Mouse (Mus musculus) CH12.LX (cell line): Measurements from ENCODE around the gene Pkn2.

Experiments
- CTCF ChIP-seq, 2 experiments: IDR thresholded peaks in 1 of 2; conservative IDR thresholded peaks in 1 of 2; 2 replicates each; pipeline ENCODE4 v1.5.1; 2011 to 2012; ENCODE audit warnings: low read depth in 2 of 2, low read length in 2 of 2, improper control_type of control experiment in 1 of 2, inconsistent platforms in 1 of 2, mild to moderate bottlenecking in 1 of 2, moderate library complexity in 1 of 2
- ETS1 ChIP-seq: conservative IDR thresholded peaks from 2 replicates; pipeline ENCODE4 v1.6.1; 2012; ENCODE audit warnings: low read depth, mild to moderate bottlenecking, inconsistent platforms, low read length, improper control_type of control experiment, moderate library complexity
- HCFC1 ChIP-seq: IDR thresholded peaks from 2 replicates; pipeline ENCODE4 v1.6.1; 2012; ENCODE audit warnings: low read depth, mild to moderate bottlenecking, inconsistent platforms, low read length, improper control_type of control experiment
- POLR2A ChIP-seq: IDR thresholded peaks from 2 replicates; pipeline ENCODE4 v1.6.1; 2011; ENCODE audit warnings: low read depth, mild to moderate bottlenecking, improper control_type of control experiment, low read length
- RAD21 ChIP-seq: IDR thresholded peaks from 2 replicates; pipeline ENCODE4 v1.6.1; 2011; ENCODE audit warnings: low read depth, mild to moderate bottlenecking, low read length, improper control_type of control experiment, moderate library complexity
- SIN3A ChIP-seq: IDR thresholded peaks from 2 replicates; pipeline ENCODE4 v1.6.1; 2012; ENCODE audit warnings: low read length, improper control_type of control experiment, inconsistent platforms
- ZMIZ1 ChIP-seq: IDR thresholded peaks from 2 replicates; pipeline ENCODE4 v1.6.1; 2012; ENCODE audit warnings: low read depth, mild to moderate bottlenecking, inconsistent platforms, low read length, improper control_type of control experiment

DNA sequence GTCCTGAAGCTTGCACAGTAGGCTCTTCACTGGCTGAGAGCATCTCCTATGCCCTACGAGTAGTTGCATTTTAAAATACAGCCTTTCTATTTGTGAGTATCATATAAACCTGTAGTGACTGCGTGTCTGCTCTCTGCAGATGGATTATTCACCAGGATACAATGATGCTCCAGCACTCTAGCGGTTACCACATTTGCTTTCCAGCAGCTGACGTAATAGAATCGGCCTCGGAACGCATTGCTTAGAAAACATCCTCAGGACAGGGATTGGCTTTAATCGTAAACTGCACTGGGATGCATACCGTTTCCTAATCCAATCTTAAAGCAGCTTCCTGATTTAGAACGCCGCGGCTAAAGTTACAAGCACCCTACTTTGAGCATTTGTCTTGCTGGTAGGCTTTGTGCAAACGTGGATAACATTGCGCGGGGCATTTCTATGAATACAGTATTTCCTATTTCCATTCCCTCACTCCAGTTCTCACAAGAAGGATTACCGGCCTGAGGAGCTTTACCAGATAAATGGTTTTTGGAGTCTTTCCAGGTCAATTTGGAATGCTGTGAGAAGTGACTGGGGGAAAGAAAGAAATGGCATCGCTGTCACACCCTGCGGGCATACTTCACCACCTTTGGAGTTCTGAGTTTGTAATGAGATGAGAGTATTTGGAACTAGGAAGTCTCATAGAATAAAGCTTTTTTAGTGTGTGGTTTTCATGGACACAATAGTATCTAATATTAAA is 126.5 kb downstream of the Pkn2 start:
- TF ChIP-seq CTCF (conservative IDR thresholded peaks at IDR 0.05 in 1 of 2, IDR thresholded peaks at IDR 0.05 in 1 of 2; ENCODE audit: low read depth in 2 of 2, low read length in 2 of 2) (no peak), ZMIZ1 (no peak), POLR2A (no peak), HCFC1 (no peak), RAD21 (no peak), SIN3A (no peak), ETS1 (no peak)
